In genomic region chr9:21793507-21793906, GRCm38 (mm10) we compare ENCODE assay signal across 10 mouse cellular contexts. TPM values are rescaled to one million over a fixed set of nuclear protein-coding genes. Genes with fewer than 3 reads are reported as not detected.
DNase-seq lines count a peak whose midpoint lies in the region; TF ChIP-seq lines count a peak whose summit lies in the region.
"Not testable (repeated sequence)": the region's sequence is repeated elsewhere in the genome, so short reads cannot be mapped to it uniquely, and the experiment has no call there.
"Had no signal": no experiment of that assay in that cellular context is flagged by ENCODE, and none has a peak within 500 bp of the region (broad histone marks: within the 10 kb centered on the region; RNA-seq: fewer than 3 reads in every experiment).

No protein-coding gene starts in this region.

- H3K4me3 ChIP-seq in MEL (ENCODE audit: control insufficient read depth in 1 of 2, insufficient read depth in 1 of 2, low read depth in 2 of 2, low read length in 2 of 2); embryonic fibroblast, embryonic 13.5 days (ENCODE audit: insufficient read depth, low read length); myocyte: not testable (repeated sequence)
- H3K4me3 ChIP-seq in cerebellum, adult 2 months (replicated peaks; ENCODE audit: insufficient read depth, low read depth, low read length): peak overlapping the region; percentile 69

- not testable (repeated sequence) for TF ChIP-seq EP300 in MEL (IDR thresholded peaks at IDR 0.05; ENCODE audit: low read depth in 1 of 2, low read length in 2 of 2)

- not testable (repeated sequence) for H3K9me3 ChIP-seq in MEL (replicated peaks; ENCODE audit: insufficient read depth, low read length)

- not testable (repeated sequence) for H3K9ac ChIP-seq in MEL (ENCODE audit: control insufficient read depth, low read depth, low read length, poor library complexity, severe bottlenecking)

- H3K36me3 ChIP-seq in MEL (ENCODE audit: control insufficient read depth in 1 of 2, insufficient read depth in 2 of 2, low read length in 2 of 2): not testable (repeated sequence)
- H3K36me3 ChIP-seq in myocyte (ENCODE audit: control insufficient read depth, insufficient read depth): peaks cover 17% of the 10 kb centered on the region

- not testable (repeated sequence) for TF ChIP-seq POLR2A in MEL (IDR thresholded peaks at IDR 0.05; ENCODE audit: control insufficient read depth in 1 of 2, insufficient read depth in 1 of 2, low read depth in 1 of 2, low read length in 2 of 2, poor library complexity in 1 of 2); cerebellum, adult 2 months (IDR thresholded peaks at IDR 0.05; ENCODE audit: borderline replicate concordance, insufficient read depth, low read length); myocyte (IDR thresholded peaks at IDR 0.05; ENCODE audit: insufficient read length, low read depth)
- 0 out of 2 replicates have a peak, but pooled peaks have one; percentile 26 for TF ChIP-seq POLR2A in embryonic fibroblast, embryonic 13.5 days (IDR thresholded peaks at IDR 0.05; ENCODE audit: low read depth, low read length)

- TF ChIP-seq CTCF in MEL (IDR thresholded peaks at IDR 0.05 in 2 of 3, conservative IDR thresholded peaks at IDR 0.05 in 1 of 3; ENCODE audit: control insufficient read depth in 1 of 3, insufficient read depth in 1 of 3, low read depth in 2 of 3, low read length in 3 of 3, poor library complexity in 1 of 3, severe bottlenecking in 1 of 3); cerebellum, adult 2 months (IDR thresholded peaks at IDR 0.05; ENCODE audit: borderline replicate concordance, insufficient read depth, low read depth, low read length); embryonic fibroblast, embryonic 13.5 days (IDR thresholded peaks at IDR 0.05; ENCODE audit: borderline replicate concordance, insufficient read depth, low read length): not testable (repeated sequence)

- not testable (repeated sequence) for H3K79me2 ChIP-seq in MEL (ENCODE audit: control insufficient read depth, insufficient read depth, low read length, poor library complexity)
- peaks cover 63% of the 10 kb centered on the region for H3K79me2 ChIP-seq in myocyte (ENCODE audit: control insufficient read depth, insufficient read depth)

- DNase-seq in MEL (ENCODE audit: low read depth, low spot score); cerebellum, adult 2 months: not testable (repeated sequence)

- H3ac ChIP-seq in myocyte (ENCODE audit: control insufficient read depth, insufficient read length): not testable (repeated sequence)

- H3K27me3 ChIP-seq in MEL (ENCODE audit: control insufficient read depth in 1 of 2, insufficient read depth in 2 of 2, low read length in 2 of 2); cerebellum, adult 2 months (ENCODE audit: control insufficient read depth, insufficient read depth, low read length); myocyte (ENCODE audit: control insufficient read depth, insufficient read depth, insufficient read length): not testable (repeated sequence)

- WGBS in cerebellum, adult 2 months: 96% methylated on average over 6 of the region's 6 CpGs

- not testable (repeated sequence) for H3K27ac ChIP-seq in MEL (ENCODE audit: control insufficient read depth, low read depth, low read length); embryonic fibroblast, embryonic 13.5 days (ENCODE audit: insufficient read depth, low read length)
- H3K27ac ChIP-seq in cerebellum, adult 2 months (ENCODE audit: insufficient read depth, low read length): peak overlapping the region; percentile 95; the same call in 1 of the 2 replicates

- TF ChIP-seq RAD21 in MEL (IDR thresholded peaks at IDR 0.05; ENCODE audit: low read depth, low read length): not testable (repeated sequence)

- peak overlapping the region; percentile 99 for H3K4me2 ChIP-seq in myocyte (ENCODE audit: low read depth)

- H3K4me1 ChIP-seq in MEL (ENCODE audit: control insufficient read depth in 1 of 2, insufficient read depth in 2 of 2, low read length in 2 of 2); embryonic fibroblast, embryonic 13.5 days (ENCODE audit: control insufficient read depth, insufficient read depth, low read length): not testable (repeated sequence)
- peaks cover 23% of the 10 kb centered on the region for H3K4me1 ChIP-seq in cerebellum, adult 2 months (ENCODE audit: control insufficient read depth, insufficient read depth, low read length)

TF ChIP-seq in MEL, 35 proteins besides CTCF, POLR2A, EP300 and RAD21:
- peak; percentile 95; the same call in 1 of the 2 replicates for TF ChIP-seq POLR2AphosphoS5 (IDR thresholded peaks at IDR 0.05; ENCODE audit: borderline replicate concordance, low read depth, low read length)

RNA-seq across cellular contexts. Expression of gene Kank2, which starts 5.0 kb away (rescaled TPM):
- total RNA-seq in MEL (2012; rRNA removed): 5.9 and 7.6 TPM in 2 replicates
- 10 to 100 TPM in 1 of 2 experiments, not detected in 1; 16.3 TPM for polyA plus RNA-seq in MEL (2012; ENCODE audit: insufficient read depth in 1 of 2, insufficient read length in 2 of 2, low read depth in 1 of 2, low replicate concordance in 2 of 2, missing spikeins in 1 of 2)
- 44.7 and 50.6 TPM in 2 replicates for polyA plus RNA-seq in cerebellum, adult 2 months (2012; rRNA removed)
- 59.7 and 75.7 TPM in 2 replicates for polyA plus RNA-seq in embryonic fibroblast, embryonic 13.5 days (2011; ENCODE audit: insufficient read length, low read depth, missing spikeins)
- polyA plus RNA-seq in myocyte (2012; fragmentation: generic; extraction: Trizol): 49.4 TPM
- polyA plus RNA-seq: activated CD4-positive, CD25-positive, alpha-beta regulatory T cell, adult 4 months; CD4-positive, CD25-positive, alpha-beta regulatory T cell, adult 4 months; G1E had no signal

RNA-seq across cellular contexts. Expression of gene Spc24, which starts 33.4 kb away (rescaled TPM):
- total RNA-seq in MEL (2012; rRNA removed): 304 and 305 TPM in 2 replicates
- 100 to 1,000 TPM in 1 of 2 experiments, not detected in 1; 377 TPM for polyA plus RNA-seq in MEL (2012; ENCODE audit: insufficient read depth in 1 of 2, insufficient read length in 2 of 2, low read depth in 1 of 2, low replicate concordance in 2 of 2, missing spikeins in 1 of 2)
- polyA plus RNA-seq in cerebellum, adult 2 months (2012; rRNA removed): 3.8 TPM in 2 replicates
- 14.2 and 21.2 TPM in 2 replicates for polyA plus RNA-seq in embryonic fibroblast, embryonic 13.5 days (2011; ENCODE audit: insufficient read length, low read depth, missing spikeins)
- 31.0 TPM for polyA plus RNA-seq in myocyte (2012; fragmentation: generic; extraction: Trizol)

RNA-seq across cellular contexts. Expression of gene Angptl8, which starts 41.8 kb away (rescaled TPM):
- not detected in 2 replicates for total RNA-seq in MEL (2012; rRNA removed)
- polyA plus RNA-seq in MEL (2012; ENCODE audit: insufficient read depth in 1 of 2, insufficient read length in 2 of 2, low read depth in 1 of 2, low replicate concordance in 2 of 2, missing spikeins in 1 of 2) (under 1 TPM in 1 of 2 experiments, not detected in 1; 0.25 TPM), myocyte (2012; fragmentation: generic; extraction: Trizol) (not detected)
- not detected in 2 replicates for polyA plus RNA-seq in cerebellum, adult 2 months (2012; rRNA removed)
- not detected in 2 replicates for polyA plus RNA-seq in embryonic fibroblast, embryonic 13.5 days (2011; ENCODE audit: insufficient read length, low read depth, missing spikeins)
- total RNA-seq: CH12.LX, ES-E14, G1E had no signal
- polyA plus RNA-seq: activated CD4-positive, CD25-positive, alpha-beta regulatory T cell, adult 4 months; brain, embryonic 14.5 days; CD4-positive, CD25-positive, alpha-beta regulatory T cell, adult 4 months; G1E had no signal

RNA-seq across cellular contexts. Expression of gene Dock6, which starts 58.9 kb away (rescaled TPM):
- 3.3 and 5.0 TPM in 2 replicates for total RNA-seq in MEL (2012; rRNA removed)
- polyA plus RNA-seq in MEL (2012; ENCODE audit: insufficient read depth in 1 of 2, insufficient read length in 2 of 2, low read depth in 1 of 2, low replicate concordance in 2 of 2, missing spikeins in 1 of 2) (10 to 100 TPM in 1 of 2 experiments, not detected in 1; 21.3 TPM), myocyte (2012; fragmentation: generic; extraction: Trizol) (20.3 TPM)
- 39.3 and 41.4 TPM in 2 replicates for polyA plus RNA-seq in cerebellum, adult 2 months (2012; rRNA removed)
- 15.9 and 18.6 TPM in 2 replicates for polyA plus RNA-seq in embryonic fibroblast, embryonic 13.5 days (2011; ENCODE audit: insufficient read length, low read depth, missing spikeins)
